Mouse (Mus musculus) adrenal gland, adult 8-10 months (tissue): ENCODE measurements around the gene Rdh7. TPM values are rescaled to one million over a fixed set of nuclear protein-coding genes. Genes with fewer than 3 reads are reported as not detected.
A peak's percentile ranks its signal among the peaks of the same experiment; 100 is the strongest.
"Not testable (repeated sequence)": the region's sequence is repeated elsewhere in the genome, so short reads cannot be mapped to it uniquely, and the experiment has no call there.

Experiments used
- DNase-seq: peaks from one replicate; pipeline ENCODE4 v3.0.0; 2022
- total RNA-seq, 4 experiments: library from RNA; stranded (reverse); gene quantifications; 2 replicates each; pipeline ENCODE4 v1.2.4; 2022

Gene Rdh7
- total RNA-seq, 4 experiments from 2014 or later, result 0.19 to 0.20 TPM; not detected in 2

GRCm38 (mm10) chr10:127893163-127894022 is 4.8 kb upstream of the Rdh7 start:
- DNase-seq, result not testable (repeated sequence)

GRCm38 (mm10) chr10:127891481-127891880 is 2.9 kb upstream of the Rdh7 start:
- no peak for DNase-seq

GRCm38 (mm10) chr10:127886971-127887370 is 1.6 kb downstream of the Rdh7 start:
- no peak for DNase-seq

DNA sequence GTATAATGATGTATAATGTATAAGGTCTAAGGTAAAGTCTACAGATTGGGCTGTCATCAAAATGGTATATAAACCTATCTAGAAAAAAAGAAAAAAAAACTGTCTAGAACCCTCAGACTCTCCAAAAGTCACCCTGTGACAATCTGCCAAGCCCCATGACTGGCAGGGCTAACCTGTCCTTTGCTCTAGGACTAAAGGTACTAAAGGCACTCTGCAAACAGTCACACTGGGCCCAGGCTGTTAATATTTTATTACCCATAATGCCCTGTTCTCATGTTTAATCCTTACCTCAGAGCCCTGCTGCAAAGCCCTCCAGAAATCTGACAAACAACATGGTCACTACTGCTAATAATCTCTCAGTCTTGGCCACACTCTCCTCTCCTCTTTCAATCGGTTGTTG is 2.1 kb downstream of the Rdh7 start:
- DNase-seq, result no peak

DNA sequence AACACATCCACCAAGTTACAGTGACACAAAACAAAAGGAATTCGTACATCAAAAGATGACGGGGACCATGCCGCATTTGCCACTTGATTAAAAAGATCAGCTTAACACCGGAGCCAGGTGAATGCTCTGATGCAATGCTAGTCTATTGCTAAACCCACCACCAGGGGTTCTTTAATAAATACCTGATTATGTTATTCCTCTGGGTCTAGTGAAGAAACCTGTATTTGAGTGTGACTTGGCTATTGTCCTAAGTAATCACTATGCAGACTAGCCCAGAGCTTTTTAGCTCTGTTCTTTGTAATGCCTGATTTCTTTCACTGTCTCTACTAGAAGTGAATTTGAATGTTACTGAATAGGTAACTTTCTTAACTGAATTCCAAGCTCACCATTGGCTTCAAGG is 7.6 kb downstream of the Rdh7 start:
- no peak for DNase-seq

DNA sequence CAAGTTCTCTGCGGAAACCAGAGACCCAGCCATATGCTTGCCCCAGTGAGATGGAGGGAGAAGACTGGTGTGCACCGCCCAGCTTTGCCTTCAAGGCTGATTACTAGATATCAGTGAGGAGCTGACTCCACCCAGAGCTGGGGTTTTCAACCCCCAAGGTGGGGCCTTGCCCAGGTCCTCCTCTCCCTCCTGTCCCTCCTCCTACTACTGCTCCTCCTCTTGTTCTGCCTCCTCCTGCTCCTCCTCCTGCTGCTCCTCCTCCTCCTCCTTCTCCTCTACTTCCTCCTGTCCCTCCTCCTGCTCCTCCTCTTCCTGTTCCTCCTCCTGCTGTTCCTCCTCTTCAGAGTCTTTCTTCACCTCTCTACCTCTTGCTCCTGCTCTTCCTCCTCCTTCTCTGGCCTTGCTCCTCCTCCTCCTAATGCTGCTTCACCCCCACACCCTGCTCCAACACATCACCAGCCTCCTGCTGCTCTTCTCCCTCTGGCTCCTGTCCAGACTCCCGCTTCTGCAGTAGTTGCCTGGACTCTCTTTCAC is 9.4 kb downstream of the Rdh7 start:
- no peak for DNase-seq

DNA sequence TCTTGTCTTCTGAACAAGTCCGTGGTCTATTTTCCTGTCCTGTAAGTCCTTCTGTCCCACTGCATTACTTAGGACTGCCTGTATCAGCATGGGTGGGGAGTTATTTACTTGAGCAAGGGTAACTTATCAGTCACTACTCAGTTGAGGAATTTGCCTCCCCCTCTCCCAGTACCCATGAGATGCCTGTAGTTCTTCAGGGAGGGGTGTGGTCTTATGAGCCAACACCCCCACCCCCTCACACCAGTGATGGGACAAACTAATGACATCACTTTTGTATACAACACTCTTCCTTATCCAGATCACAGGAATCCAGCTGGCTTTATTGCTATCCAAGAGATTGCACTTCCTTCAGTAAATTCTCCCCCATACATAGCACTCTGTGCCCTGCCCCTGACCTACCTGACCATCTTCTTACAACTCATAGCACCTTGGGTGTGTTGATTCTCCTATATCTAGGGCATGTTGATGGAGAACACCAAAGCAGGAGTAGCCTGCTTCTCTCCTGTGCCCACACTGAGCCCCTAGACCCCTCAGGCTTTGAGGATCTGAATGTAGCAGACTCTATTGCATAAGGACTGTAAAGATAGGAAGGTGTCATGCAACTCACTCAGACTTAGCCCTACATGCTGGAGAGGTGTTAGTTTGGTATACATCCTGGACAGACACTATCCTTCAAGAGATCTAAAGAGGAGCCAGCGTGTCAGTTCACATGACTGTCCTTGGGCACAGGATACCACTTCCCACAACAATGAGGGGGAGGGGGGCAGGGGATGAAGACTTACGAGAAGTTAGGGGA is 10.2 kb downstream of the Rdh7 start:
- no peak for DNase-seq

DNA sequence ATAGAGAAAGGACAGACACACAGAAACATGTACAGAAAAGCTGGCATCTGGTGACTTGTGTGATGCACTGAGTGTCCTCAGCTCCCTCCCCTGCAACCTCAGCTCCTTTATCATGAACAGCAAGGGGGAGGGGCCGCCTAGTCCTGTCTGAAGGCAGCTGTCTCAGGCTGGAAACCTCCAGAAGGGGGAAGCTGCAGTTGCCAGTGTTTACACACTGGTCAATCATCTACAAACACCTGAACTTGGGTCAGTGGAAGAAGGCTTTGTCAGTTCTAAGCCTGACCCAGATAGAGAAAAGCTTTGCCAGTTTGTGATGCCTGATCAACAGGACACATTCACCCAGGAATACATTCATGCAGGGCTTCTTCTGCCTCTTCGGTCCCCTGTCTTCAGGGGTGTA is 10.9 kb downstream of the Rdh7 start:
- DNase-seq, result no peak

DNA sequence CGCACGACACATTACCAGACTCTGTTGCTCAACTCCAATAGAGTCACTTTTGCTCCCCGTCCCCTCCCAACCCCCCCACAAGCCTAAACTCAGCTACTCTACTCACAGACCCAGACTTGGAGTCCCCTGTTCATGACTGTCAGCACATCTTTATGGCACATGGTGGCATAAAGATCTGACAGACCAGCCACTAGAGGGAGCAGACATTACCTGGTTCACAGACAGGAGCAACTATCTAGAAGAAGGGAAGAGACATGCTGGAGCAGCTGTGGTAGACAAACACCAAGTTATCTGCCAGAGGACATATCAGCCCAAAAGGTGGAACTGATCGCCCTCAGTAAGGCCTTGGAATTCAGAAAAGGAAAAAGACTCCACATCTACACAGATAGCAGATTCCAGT is 16.1 kb downstream of the Rdh7 start:
- peak; percentile 8 for DNase-seq

GRCm38 (mm10) chr10:127866232-127866631 is 22.4 kb downstream of the Rdh7 start, which contains the start of gene Rdh16f2:
TSS of gene Rdh16f2 (plus strand) at chr10:127866474.
- DNase-seq, result no peak

GRCm38 (mm10) chr10:127864931-127865330 is 23.7 kb downstream of the Rdh7 start:
- no peak for DNase-seq

GRCm38 (mm10) chr10:127856376-127856775 is 32.2 kb downstream of the Rdh7 start:
- DNase-seq, result no peak

DNA sequence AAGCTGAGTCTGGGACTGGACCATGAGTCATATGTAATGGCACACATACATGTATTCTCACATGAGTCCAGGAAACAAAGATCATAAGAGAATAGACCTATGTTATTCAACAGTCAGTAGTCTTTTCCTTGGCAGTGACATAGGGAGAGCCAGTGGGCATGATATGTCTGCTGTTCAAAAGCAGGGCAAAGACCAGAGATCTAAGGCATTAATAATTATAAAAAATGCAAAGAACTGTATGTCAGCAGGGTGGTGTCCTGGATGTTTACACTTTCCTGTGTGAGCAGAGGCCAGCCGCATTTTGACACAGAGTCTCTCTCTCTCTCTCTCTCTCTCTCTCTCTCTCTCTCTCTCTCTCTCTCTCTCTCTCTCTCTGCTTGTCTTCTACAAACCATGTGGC is 39.0 kb downstream of the Rdh7 start, which contains the start of gene Rdh19:
Gene Rdh19, plus strand, starts transcription at position 301 of the 400 bp plus-strand sequence.
- DNase-seq, result no peak

DNA sequence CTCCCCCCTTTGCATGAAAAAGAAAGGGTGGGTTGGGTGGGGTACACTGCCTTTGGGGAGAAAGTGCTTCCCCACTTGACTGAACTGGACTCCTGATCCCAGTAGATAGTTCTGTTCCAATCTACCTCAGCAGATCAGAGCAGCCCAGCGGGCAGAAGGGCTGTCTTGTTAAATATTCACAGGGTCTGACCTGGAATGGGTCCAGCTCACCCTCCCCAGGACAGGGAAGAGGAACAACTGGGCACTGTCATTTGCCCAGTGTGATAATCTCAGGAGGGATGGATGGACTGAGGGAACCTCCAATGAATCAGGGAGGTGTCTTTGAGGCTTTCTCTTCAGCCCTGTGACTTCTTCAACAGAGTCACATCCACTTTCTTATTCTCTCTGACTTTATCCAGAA is 40.5 kb downstream of the Rdh7 start:
- DNase-seq, result no peak

- not testable (repeated sequence) for DNase-seq
Observed at GRCm38 (mm10) chr10:127845945-127846344, 42.7 kb downstream of the Rdh7 start.

DNA sequence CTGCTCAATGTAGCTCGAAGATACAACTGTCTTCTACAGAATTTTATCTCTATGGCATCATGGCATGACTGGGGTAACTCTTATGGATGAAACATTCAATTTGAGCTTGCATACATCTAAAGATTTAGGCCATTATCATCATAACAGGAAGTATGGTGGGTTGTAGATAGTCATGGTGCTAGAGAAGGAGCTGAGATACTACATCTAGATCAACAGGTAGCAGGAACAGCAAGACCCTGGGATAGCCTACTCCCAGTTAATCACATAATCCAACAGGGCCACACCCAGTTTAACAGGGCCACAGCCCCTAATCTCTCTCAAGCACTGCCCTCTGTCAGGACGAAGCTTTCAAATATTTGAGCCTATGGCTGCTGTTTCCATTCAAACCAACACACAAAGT is 47.8 kb downstream of the Rdh7 start:
- no peak for DNase-seq

GRCm38 (mm10) chr10:127838539-127838938 is 50.1 kb downstream of the Rdh7 start:
- DNase-seq, result no peak

- DNase-seq, result peak; percentile 21
Observed at GRCm38 (mm10) chr10:127837793-127838192, 50.8 kb downstream of the Rdh7 start.

GRCm38 (mm10) chr10:127835292-127835691 is 53.3 kb downstream of the Rdh7 start:
- DNase-seq, result no peak

GRCm38 (mm10) chr10:127834186-127834585 is 54.4 kb downstream of the Rdh7 start:
- not testable (repeated sequence) for DNase-seq
